Mouse (Mus musculus): ENCODE measurements around the gene Dbndd2. TPM values are rescaled to one million over a fixed set of nuclear protein-coding genes. Genes with fewer than 3 reads are reported as not detected.

Gene Dbndd2
- polyA plus RNA-seq, 1 experiment = 13.1 TPM

GRCm38 (mm10) chr2:164486258-164487114 is 580 bp downstream of the Dbndd2 start:
- peak; percentile 58 for DNase-seq (ENCODE audit: low read depth)
- TF ChIP-seq POLR2A (IDR thresholded peaks at IDR 0.05; ENCODE audit: borderline replicate concordance, extremely low read depth, insufficient read depth, insufficient read length, poor library complexity, severe bottlenecking) (no peak), CTCF (IDR thresholded peaks at IDR 0.05; ENCODE audit: borderline replicate concordance, extremely low read depth, insufficient read depth, insufficient read length) (no peak)

DNA sequence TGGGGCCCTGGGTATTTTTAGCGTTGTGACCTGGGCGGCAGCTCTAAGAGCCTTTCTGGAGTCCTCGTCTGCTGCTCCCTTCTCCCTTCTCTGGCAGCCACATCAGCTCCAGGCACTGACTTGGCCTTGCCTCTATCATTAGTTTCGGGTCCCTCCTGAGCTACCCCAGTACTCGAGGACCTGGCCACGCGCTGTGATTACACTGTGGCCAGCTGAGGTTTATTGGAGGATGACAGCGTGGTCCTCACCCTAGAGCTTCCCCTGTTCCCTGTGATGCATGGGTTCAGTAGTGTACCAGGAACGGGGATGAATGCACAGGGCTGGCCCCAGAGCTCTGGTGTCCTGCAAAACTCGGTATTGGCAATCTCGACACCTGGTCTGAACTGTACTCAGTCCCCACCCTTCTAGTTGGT is 1.2 kb downstream of the Dbndd2 start:
- DNase-seq (ENCODE audit: low read depth) = no peak
- TF ChIP-seq POLR2A (IDR thresholded peaks at IDR 0.05; ENCODE audit: borderline replicate concordance, extremely low read depth, insufficient read depth, insufficient read length, poor library complexity, severe bottlenecking) (no peak), CTCF (IDR thresholded peaks at IDR 0.05; ENCODE audit: borderline replicate concordance, extremely low read depth, insufficient read depth, insufficient read length) (no peak)

DNA sequence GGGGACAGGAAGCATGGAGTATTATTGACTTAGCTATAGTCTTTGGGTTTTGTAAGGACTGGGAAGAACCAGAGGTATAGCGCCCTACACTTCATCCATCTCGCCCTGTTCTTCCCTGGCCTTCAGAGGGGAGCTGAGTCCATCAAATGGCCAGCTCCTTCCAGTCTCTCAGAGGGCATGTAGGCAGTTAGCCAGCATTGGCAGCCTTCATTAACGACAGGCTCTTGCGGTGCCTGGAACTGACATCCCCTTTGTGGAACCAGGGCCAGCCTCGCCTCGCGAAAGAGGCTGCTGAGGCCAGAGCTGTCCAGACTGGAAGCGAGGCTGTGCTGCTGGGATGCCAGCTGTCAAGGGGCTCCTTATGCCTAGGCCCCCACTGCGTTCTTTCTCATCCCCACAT is 1.9 kb downstream of the Dbndd2 start:
- TF ChIP-seq POLR2A (IDR thresholded peaks at IDR 0.05; ENCODE audit: borderline replicate concordance, extremely low read depth, insufficient read depth, insufficient read length, poor library complexity, severe bottlenecking) = no peak
- DNase-seq (ENCODE audit: low read depth) = peak; percentile 10

DNA sequence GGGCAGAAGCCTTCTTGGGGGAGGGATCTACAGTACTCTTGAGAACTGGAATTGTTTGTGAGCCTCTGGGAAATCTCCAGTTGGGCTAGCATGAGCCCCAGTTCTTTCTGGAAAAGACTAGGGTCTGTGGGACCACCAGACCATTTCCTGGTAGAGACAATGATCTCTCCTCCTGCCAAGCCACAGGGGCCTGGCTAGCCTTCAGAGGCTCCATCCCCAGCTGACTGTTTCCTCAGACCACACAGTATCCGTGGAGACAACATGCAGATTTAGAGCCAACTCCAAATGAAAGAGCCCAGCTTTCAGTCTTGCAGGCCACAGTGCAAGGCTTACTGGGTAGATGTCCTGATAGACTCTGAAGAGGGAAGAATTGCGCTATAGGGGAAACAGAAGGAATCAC is 8.2 kb downstream of the Dbndd2 start:
- DNase-seq (ENCODE audit: low read depth) = no peak

GRCm38 (mm10) chr2:164496331-164496730 is 10.4 kb downstream of the Dbndd2 start:
- TF ChIP-seq CTCF (IDR thresholded peaks at IDR 0.05; ENCODE audit: borderline replicate concordance, extremely low read depth, insufficient read depth, insufficient read length) (no peak), POLR2A (IDR thresholded peaks at IDR 0.05; ENCODE audit: borderline replicate concordance, extremely low read depth, insufficient read depth, insufficient read length, poor library complexity, severe bottlenecking) (no peak)

More for the DNA sequence above, 8.2 kb downstream of the Dbndd2 start:
- TF ChIP-seq POLR2A (IDR thresholded peaks at IDR 0.05; ENCODE audit: borderline replicate concordance, extremely low read depth, insufficient read depth, insufficient read length, poor library complexity, severe bottlenecking) (no peak), CTCF (IDR thresholded peaks at IDR 0.05; ENCODE audit: borderline replicate concordance, extremely low read depth, insufficient read depth, insufficient read length) (no peak)

DNA sequence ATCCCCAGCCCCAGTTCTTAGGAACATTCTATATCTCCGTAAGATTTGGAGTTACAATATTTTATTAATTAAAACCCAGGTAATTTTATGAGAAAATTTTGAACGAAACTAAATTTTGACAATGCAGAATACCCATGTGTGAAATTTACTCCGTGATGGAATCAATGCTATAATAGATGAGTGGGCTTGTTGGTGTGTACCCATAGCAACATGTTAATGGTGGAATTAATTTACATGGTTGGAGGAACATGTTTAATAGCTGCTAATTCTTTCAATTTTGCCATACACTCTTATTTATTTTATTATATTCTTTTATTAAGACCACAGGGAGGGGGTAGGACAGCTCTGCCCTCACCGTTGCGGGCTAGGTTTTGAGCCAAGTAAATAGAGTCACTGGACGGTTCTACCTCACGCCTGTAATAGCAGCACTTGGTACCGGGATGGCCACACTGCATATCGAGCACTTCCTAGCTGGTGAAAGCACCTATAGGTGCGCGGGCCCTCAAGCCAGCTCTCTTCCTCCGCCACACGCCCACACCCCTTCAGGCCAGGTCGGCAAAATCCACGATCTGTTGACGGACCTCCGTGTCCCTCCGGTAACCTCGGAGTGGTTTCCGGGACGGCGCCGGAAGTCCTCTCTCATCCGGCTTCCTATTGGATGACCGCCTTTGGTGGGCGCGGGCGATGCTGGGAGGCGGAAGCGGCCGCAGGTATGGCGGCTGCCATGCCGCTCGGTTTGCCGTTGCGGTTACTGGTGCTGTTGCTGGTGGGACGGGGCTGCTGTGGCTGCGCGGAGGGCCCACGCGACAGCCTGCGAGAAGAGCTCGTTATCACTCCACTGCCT is 11.2 kb downstream of the Dbndd2 start, which contains the start of gene Pigt:
Gene Pigt, plus strand, starts transcription at position 674 of the 844 bp plus-strand sequence.
- TF ChIP-seq CTCF (IDR thresholded peaks at IDR 0.05; ENCODE audit: borderline replicate concordance, extremely low read depth, insufficient read depth, insufficient read length) (no peak), POLR2A (IDR thresholded peaks at IDR 0.05; ENCODE audit: borderline replicate concordance, extremely low read depth, insufficient read depth, insufficient read length, poor library complexity, severe bottlenecking) (peak; percentile 87; the same call in 1 of the 2 replicates)
- peak; percentile 95 for DNase-seq (ENCODE audit: low read depth)

More at GRCm38 (mm10) chr2:164496331-164496730, 10.4 kb downstream of the Dbndd2 start:
- DNase-seq (ENCODE audit: low read depth) = no peak

- DNase-seq (ENCODE audit: low read depth) = no peak
- TF ChIP-seq POLR2A (IDR thresholded peaks at IDR 0.05; ENCODE audit: borderline replicate concordance, extremely low read depth, insufficient read depth, insufficient read length, poor library complexity, severe bottlenecking) (no peak), CTCF (IDR thresholded peaks at IDR 0.05; ENCODE audit: borderline replicate concordance, extremely low read depth, insufficient read depth, insufficient read length) (no peak)
Observed at GRCm38 (mm10) chr2:164497691-164498268, 11.9 kb downstream of the Dbndd2 start.

DNA sequence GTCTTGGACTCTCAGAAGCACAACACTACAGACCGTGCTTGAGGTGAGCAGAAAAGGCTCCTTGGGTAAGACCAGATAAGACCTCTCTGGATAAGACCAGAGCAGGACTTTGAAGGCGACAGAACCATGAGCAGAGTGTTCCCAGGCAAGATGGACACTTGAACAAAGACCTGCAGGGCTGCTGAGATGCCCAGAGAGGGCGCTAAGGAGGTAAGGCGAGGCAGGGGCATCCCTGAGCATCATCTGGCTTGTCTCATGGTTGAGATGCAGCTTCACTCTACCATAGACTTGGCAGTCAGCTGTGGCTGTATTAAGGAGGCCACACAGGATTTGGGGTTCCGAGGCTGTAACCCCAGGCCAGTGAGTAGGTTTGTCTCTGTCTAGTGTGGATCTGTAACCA is 13.4 kb downstream of the Dbndd2 start:
- no peak for DNase-seq (ENCODE audit: low read depth)
- 0 out of 2 replicates have a peak, but pooled peaks have one; percentile 1 for TF ChIP-seq CTCF (IDR thresholded peaks at IDR 0.05; ENCODE audit: borderline replicate concordance, extremely low read depth, insufficient read depth, insufficient read length)
- no peak for TF ChIP-seq POLR2A (IDR thresholded peaks at IDR 0.05; ENCODE audit: borderline replicate concordance, extremely low read depth, insufficient read depth, insufficient read length, poor library complexity, severe bottlenecking)

- TF ChIP-seq CTCF (IDR thresholded peaks at IDR 0.05; ENCODE audit: borderline replicate concordance, extremely low read depth, insufficient read depth, insufficient read length) (no peak), POLR2A (IDR thresholded peaks at IDR 0.05; ENCODE audit: borderline replicate concordance, extremely low read depth, insufficient read depth, insufficient read length, poor library complexity, severe bottlenecking) (no peak)
- no peak for DNase-seq (ENCODE audit: low read depth)
Observed at GRCm38 (mm10) chr2:164500511-164500910, 14.6 kb downstream of the Dbndd2 start.

GRCm38 (mm10) chr2:164504919-164505318 is 19.0 kb downstream of the Dbndd2 start:
- TF ChIP-seq CTCF (IDR thresholded peaks at IDR 0.05; ENCODE audit: borderline replicate concordance, extremely low read depth, insufficient read depth, insufficient read length) = peak; percentile 22; the same call in 1 of the 2 replicates
- no peak for TF ChIP-seq POLR2A (IDR thresholded peaks at IDR 0.05; ENCODE audit: borderline replicate concordance, extremely low read depth, insufficient read depth, insufficient read length, poor library complexity, severe bottlenecking)
- DNase-seq (ENCODE audit: low read depth) = no peak
